Mouse (Mus musculus) urinary bladder, postnatal 14 days (tissue): ENCODE results near the gene Odf2l.

Source experiments
- DNase-seq: peaks from one replicate; pipeline ENCODE4 v3.0.0; 2021; ENCODE audit warnings: low spot score

Odf2l gene

DNA sequence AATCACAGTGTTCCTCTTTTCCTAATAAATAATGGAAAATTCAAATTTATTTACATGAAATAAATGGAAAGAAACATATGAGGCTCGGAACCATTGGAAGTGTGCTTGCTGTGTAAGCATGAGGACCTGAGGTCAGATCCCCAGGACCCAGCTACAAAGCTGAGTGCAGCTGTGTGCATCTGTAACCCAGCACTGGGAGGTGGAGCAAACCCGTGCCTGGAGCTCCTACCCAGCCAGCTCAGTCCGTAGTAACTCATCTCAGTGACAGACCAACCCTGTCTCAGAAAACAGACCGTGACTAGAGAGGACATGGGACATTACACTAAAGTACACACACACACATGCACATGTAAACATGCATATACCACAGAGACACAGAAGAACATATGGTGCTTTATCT lies 21.8 kb downstream of the Odf2l start:
- no peak for DNase-seq

DNA sequence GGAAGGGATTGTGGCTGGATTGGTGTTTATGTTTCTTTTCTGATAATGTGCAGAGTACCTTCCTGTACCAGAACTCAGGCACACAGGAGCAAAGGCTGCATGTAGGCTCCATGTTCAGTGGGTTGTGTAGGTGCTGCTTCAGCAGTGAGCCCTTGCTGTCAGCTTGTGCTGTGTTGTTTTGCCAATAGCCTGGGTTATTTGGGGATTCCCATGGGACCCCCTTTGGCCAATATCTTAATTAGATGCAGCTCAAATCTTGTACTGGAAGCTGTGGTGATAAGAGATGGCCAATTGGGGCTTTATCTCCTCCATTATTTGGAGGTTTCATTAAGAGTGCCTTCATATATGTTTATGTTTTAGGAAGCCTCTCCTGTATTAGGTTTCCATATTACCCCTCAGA lies 24.5 kb downstream of the Odf2l start:
- no peak for DNase-seq

DNA sequence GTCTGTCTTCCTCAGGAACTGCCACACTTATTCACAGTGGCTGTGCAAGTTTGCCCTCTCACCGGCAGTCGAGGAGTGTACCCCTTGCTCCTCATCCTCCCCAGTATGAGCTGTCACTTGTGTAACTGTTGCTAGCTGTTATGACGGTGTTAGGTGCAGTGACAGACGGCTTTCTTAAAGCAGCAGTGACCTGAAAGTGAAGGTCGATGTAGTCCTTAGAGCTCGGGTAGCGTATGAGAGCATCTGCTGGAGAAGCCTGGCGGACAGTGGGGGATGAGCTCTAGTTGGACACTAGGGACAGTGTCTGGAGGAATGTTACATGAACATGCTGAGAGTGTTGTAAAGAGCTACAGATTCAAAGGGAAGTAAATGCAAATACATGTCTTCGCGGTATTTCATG lies 25.5 kb downstream of the Odf2l start:
- no peak for DNase-seq

DNA sequence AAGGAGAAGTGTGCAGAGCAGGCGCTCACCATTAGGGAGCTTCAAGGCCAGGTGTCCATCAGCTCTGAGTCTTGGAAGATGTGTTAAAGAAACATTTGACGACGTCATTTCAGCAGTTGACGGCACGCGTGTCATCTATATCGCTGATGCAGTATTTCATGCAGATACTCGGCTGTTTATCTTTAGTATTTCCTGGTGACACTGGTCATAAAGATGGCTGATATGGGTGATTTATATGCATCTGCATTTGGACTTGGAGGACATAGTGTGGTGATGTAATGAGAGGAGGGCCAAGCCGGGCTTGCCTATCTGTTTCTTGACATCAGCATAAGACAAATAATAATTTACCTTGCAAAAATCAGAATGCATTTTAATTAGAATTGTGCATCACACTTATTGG lies 28.5 kb downstream of the Odf2l start:
- no peak for DNase-seq

DNA sequence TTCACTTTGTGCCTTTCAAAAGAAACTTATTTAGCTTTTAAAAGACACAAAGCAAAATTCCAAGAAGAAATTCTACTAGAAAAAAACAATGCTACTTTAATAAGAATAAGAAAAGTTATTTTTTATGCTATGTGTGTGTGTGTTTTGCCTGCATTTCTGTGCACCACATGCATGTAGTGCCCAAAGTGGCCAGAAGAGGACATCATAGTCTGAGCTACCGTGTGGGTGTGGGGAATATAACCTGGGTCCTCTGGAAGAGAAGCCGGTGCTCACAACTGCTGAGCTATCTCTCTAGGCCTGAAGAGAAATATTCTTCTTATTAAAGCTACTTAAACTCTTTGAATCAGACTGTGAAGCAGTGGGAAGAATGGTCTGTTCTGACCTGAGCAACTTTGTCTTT lies 29.1 kb downstream of the Odf2l start:
- DNase-seq = no peak

DNA sequence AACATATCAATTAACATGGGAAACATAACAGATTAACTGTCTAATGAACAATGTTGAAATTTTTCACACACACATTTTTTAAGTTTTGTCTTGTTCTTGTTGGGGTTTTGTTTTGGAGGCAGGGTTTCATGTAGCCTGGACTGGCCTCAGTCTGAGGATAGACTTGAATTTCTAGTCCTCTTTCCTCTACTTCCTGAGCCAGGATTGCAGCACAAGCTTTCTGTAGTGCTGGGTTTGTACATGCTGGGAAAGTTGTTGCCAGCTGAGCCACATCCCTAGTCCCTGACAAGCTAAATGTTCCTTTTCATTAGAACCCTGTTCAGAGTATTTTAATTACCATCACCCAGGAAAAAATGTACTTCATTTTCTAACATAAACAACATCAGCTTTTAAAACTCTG lies 29.6 kb downstream of the Odf2l start:
- no peak for DNase-seq

DNA sequence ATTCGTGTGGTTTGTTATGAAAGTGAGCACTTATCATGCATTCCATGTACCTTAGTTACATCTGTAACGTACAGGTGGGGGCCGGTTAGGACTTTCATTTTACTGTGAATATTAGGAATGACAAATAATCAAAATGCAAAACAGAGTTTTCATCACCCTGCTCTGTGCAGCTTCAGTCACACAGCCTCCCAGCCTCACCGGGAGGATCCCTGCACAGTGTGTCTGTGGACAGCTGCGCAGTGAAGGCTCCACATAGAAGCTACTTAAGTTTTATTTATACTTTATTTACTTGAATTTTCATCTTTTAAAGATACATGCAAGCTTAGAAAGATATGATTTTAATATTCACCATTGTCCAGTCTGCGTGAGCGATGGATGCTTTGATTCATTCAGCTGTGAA lies 32.7 kb downstream of the Odf2l start:
- DNase-seq = no peak

DNA sequence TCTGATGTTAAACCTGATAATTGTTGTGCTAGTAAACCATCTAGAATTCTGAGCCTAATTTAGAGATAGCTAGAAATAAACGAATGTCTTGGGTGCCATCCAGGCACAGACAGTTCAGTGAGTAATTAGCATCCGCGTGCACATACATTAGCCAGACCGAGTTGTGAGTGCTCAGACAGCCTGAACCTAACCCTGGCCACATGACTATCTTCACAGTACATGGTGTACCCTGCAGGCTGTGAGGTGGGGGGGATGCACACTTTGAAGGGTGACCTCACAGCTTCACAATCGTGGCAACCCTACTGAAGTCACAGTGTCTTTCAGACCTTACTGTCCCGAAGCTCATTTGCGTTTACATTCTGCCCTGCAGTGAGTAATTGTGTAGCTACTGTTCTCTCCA lies 33.5 kb downstream of the Odf2l start:
- DNase-seq = no peak

DNA sequence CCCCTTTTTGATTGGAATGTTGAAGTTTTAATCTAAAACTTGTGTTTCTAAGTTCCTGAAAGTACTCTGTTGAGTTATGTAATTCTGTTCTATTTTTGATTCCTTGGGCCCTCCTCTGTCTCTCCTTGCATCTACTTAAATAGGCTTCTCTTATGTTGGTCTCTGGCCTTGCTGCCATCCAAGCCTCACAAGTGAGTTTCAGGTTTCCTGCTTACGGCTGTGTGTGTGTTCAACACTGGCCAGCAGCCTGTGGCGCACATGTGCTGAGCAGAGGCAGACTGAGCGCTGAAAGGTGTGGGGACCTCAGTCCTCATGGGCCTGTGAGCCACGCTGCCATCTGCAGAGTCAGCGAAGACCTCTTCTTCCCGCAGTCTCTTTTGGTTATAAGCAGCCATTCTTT lies 38.5 kb downstream of the Odf2l start:
- no peak for DNase-seq

DNA sequence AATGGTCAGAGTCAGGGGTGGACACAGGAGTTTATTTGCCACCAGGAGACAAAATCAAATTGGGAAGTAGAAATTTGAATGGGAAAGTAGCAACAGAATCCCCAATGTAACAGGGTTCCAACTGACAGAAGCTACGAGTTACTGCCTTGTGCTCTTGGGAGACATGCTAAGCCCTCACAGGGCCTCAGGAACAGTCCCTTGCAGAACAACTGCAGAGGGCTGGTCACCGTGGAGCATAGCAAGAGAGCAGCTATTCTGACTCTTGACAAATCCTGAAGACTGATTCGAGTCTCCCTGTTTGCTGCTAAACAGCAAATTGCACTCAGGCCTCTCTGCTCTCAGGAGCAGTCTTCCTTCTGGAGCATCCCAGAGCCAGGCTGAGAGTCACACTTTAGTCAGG lies 40.1 kb downstream of the Odf2l start:
- DNase-seq = no peak

DNA sequence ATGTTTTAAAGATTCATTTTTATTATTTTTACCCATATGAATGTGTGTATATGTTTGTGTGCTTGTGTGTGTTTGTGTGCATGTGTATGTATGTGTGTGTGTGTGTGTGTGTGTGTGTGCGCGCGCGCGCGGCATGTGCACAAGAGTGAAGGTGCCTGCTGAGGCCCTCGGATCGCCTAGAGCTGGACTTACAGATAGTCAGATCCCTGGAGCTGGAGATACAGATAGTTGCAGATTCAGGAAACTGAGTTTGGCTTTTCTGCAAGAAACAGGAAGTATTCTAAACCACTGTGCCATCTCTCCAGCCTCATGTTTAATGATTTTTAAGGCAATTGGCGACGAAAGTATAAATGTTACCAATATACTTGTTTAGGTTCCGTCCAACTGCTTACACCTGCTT lies 48.4 kb downstream of the Odf2l start:
- no peak for DNase-seq

DNA sequence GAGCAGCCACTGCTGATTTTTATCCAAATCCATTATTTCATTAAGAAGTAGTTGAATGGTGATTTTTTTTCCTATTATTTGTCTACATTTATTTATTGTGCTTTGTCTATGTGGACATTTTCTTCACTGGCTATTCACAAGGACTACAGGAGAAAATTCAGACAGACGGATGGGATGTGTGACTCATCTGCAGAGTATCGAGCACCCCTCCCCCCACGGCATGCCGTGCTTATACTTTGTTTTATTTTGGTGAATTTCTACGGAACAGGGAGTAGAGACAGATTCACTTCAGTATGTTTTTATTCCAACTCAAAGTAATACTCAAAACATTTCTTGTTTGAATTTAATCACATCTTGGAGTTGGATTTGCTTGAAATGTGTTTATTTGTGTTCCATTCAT lies 49.4 kb downstream of the Odf2l start:
- DNase-seq = no peak

DNA sequence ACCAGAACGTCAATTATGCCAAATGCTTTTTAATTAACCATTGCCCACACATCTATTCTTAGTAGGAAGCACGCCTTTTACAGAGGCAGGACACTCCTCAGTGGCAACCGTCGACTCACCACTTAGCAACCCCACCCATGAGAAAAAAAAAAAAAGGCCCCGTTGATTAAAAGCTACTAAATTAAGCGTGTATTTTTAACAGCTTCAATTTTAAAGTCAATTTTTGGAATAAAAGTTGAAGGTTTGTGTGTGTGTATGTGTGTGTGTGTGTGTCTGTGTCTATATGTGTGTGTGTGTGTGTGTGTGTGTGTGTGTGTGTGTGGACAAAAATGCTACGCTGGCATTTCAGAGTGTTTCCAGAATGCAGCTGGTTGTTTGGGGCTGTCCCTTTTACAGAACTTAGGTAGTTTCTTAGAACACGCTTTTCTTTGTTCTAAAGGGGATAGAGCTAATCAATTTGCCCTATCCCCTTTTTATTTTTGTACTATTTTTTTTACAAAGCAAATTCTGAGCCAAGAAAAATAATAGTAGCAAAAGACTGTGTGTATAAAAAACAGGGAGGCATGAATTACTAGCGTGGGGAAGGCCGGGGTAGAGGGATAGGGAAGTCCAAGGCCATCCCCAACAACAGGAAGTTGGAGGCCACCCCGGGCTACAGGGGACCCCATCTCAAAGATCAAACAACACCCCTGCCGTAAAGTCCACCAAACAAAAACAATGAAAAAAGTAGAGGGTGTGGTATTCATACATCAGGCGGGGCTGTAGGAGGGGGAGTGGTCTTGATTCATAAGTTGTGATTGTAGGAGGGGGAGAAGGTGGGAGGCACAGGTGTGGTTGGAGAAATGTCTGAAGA lies 50.7 kb downstream of the Odf2l start:
- DNase-seq = no peak

DNA sequence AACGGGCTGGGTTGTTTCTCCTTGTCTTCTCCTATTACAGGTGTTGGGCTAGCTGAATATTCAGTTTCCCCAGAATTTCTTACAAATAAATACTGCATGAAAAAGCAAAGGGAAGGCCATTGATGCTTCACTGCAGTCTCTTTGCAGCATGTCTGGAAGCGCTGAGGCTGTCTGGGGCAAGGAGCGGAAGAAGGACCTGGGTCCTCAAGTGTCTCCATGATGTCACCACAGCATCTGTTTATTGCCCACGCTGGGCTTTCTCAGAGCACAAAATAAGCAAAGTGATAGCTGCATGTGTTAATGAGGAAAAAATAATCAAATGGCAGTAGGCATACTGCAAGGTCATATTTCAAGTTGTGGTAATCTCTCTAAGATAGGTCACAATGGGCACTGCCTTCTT lies 51.6 kb downstream of the Odf2l start:
- no peak for DNase-seq

DNA sequence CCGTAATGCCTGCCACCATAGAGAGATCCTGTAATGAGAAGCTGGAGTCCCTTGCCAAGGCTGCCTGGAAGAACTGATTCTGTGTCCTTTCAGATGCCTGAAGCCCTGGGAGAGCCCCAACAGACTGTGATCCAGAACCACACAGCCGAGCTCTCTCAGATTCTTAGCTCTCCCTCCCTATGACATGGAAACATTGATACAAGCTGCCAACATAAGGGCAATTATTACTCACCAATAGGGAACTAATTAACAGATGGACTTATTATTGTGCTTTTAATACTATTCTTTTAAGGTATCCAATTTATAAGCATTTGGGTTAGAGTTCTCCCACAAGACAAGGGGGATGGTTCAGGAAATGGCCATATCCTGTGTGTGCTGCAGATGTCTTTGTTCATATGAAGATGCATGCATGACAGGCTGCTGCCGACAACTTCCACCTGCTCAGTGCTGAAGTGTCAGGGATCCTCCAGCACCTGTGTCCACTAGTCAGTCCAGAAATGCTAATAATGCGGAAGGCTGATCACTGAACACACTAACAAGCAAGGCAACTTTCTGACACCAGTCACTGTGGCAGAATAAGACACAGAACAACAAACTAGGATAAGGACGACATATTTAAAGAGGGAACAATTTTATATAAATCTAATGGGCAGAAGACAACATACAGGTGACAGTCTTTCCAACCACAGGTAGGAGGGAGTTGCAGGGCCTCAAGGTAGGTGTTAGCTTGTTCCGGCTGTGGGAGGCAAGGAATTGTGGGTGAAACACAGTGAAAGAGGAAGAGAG lies 52.4 kb downstream of the Odf2l start:
- DNase-seq = no peak

DNA sequence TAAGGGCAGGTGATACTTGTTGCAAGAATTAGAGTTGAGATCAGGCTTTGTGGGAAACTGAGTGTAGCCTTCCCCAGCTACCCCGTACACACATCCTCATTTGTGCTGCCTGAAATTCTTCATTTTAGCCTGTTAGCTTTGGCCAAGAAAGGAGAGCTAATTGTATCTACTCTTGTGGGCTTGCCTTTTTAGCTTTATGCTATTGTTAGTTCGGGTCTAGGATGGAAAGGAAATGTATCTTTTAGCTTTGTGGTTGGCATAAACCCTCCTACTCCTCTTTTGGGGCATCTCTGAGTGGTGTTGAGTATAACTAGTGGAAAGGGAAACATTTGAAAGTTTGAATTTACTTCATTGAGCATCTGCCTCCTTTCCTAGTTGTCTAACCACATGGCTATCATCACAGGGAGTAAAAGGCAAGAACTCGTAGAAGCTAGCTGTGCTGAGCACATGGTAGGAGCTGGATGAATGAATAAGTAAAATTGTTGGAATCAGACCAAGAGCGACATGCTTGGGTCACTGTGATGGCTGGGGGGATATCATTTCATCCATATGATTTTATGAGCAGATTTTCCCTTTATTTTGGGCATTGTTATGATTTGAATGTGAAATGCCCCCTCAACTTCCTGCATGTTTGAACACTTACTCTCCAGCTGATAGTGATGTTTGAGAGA lies 53.1 kb downstream of the Odf2l start:
- no peak for DNase-seq

DNA sequence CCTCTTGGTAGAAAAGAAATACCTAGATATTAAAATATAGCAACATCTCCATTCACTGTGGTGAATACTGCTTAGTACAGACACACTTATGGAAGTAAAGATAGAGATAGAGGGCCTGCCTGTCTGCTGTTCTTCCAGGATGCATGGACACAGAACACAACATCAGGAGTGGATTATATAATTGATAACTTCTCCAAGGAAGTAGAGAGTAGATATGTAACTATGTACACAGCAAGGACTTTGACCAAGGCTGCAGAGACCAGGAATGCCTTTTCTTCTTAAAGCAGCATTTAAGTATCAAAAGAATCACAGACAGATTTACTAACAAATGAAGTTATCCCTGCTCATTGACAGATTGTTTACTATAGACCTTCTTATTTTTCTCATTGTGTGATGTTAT lies 66.3 kb downstream of the Odf2l start:
- DNase-seq = no peak

DNA sequence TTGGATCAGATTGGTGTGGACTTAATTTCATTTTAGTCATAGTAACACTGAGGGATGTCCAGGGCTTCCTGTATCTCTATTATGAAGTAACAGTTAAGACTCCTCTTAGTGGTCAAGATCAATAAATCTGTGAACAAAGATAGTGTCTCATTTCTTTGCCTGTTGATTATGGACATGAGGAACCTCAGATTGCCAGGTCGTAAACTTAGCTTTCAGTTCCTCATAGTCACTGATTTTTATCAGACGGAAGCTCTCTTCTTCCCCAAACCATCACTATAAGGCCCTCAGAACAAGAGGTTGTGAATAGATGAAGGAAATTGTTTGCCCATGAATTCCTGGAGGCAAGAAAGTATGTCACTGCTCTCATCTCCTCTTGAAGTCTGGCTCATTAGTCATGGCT lies 73.6 kb downstream of the Odf2l start:
- no peak for DNase-seq

DNA sequence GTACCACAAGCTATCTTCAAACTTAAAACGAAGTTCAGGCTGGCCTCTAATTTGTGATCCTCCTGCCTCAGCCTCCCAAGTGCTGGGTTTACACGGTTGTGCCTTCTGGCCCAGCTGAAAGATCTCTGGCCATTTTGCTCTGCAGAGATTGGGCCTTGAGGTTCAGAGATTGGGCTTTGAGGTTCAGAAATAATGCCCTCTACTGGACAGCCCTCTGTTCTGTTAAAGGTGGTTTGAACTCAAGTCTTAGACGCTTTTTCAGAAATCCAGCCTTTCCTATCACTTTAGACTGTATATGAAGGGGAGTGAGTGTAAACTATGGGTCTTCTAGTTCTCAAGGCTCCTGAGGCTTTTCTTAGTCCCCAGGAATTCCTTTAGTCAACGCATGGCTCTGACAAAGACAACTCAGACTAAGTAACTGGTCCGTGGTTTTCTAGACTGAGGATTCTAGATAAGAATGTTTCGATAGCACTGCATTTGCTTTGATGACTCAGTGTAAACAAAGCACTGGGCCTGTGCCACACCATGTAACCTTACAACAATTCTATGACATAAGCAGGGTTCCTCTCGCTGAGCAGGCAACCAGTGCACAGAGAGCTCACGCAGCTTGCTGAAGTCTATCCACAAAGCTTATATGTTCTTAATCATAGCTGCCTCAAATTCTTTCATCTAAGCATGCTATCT lies 77.0 kb downstream of the Odf2l start:
- no peak for DNase-seq

DNA sequence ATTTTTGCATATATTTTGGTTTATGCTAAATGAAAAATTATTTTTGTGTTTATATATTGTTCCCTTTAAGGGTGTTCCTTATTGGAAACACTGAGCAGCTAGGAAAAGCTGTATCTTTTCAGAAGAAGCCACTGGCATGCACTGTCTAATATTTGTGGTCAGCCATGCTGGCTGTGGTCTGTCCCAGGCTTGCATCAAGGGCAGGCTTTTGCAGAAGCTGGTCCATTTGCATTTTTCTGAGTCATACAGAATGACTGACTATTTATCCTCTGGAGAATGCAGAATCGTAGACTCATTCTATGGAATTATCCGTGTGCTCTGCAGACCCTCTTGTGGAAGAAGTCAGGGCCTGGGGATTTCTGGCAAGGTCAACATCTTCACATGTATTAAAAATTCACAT lies 79.7 kb downstream of the Odf2l start:
- no peak for DNase-seq
